Comparison of ENCODE assay signal across 8 mouse cellular contexts in the genomic region with DNA sequence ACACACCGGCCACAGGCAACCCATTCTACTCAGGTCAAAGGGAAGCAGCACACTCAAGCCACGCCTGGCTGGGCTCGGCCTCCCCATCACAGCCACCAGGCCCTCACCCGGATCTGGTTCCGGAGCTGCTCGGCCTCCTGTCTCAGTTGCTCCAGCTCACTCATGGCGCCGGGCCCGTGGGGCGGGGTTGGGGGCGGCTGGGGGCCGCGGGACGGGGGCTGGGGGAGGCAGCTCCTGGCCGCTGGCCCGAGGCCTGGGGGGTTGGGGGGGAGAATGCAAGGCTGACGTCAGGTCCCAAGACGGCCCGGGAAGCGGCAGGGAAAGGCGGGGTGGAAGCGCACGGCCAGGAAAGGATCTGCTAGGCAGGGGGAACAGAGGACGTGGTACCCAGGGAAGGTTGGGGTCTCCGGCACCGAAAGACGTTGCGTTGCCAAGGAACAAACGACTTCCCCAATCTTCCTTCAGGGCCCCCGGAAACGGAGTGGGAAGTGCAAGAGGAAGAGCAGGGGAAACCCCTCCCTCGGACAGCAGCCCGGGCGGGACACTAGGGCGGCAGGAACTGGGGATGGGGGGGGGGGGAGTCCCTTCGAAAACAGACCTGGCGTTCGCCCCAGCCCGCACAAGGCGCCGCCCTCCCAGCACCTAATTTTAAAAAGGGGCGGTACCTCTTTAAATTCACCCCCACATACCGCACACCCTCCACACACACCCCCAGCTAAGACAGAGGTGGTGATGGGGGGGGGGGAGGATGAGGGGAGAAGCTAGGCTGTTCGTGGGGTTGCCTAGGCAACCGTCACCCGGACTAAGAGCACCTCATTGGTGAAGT. TPM values are rescaled to one million over a fixed set of nuclear protein-coding genes. Genes with fewer than 3 reads are reported as not detected.
DNase-seq lines count a peak whose midpoint lies in the region; ATAC-seq and TF ChIP-seq lines count a peak whose summit lies in the region.

No protein-coding gene starts in this region.

- H3K27me3 ChIP-seq in embryonic facial prominence, embryonic 10.5 days (replicated peaks; ENCODE audit: low read depth, poor library complexity, severe bottlenecking) = no peaks in the 10 kb centered on the region
- H3K27me3 ChIP-seq in kidney, adult 2 months (replicated peaks; ENCODE audit: control insufficient read depth, insufficient read depth, low read length) = no peaks in the 10 kb centered on the region
- no peaks in the 10 kb centered on the region for H3K27me3 ChIP-seq in stomach, embryonic 16.5 days (ENCODE audit: control insufficient read depth, insufficient read depth, low read length)

- peaks cover 56% of the 10 kb centered on the region for H3K4me1 ChIP-seq in embryonic facial prominence, embryonic 10.5 days
- peaks cover 7% of the 10 kb centered on the region; the same call in 1 of the 2 replicates for H3K4me1 ChIP-seq in kidney, adult 2 months (ENCODE audit: control insufficient read depth, insufficient read depth, low read length)
- H3K4me1 ChIP-seq in stomach, embryonic 16.5 days (ENCODE audit: control insufficient read depth, insufficient read depth, low read length) = peaks cover 23% of the 10 kb centered on the region

- peak overlapping the region; percentile 98 for H3K27ac ChIP-seq in embryonic facial prominence, embryonic 10.5 days (replicated peaks)
- H3K27ac ChIP-seq in kidney, adult 2 months (ENCODE audit: insufficient read depth, low read depth, low read length) = peak overlapping the region; percentile 88
- peak overlapping the region; percentile 83 for H3K27ac ChIP-seq in stomach, embryonic 16.5 days (ENCODE audit: low read length)

- H3K4me2 ChIP-seq in stomach, embryonic 16.5 days (ENCODE audit: low read depth, low read length) = peak overlapping the region; percentile 93

- H3K9me3 ChIP-seq in embryonic facial prominence, embryonic 10.5 days = no peaks in the 10 kb centered on the region
- H3K9me3 ChIP-seq in stomach, embryonic 16.5 days (replicated peaks; ENCODE audit: control insufficient read depth, low read length) = no peaks in the 10 kb centered on the region

- TF ChIP-seq POLR2A in kidney, adult 2 months (IDR thresholded peaks at IDR 0.05; ENCODE audit: low read depth, low read length) = no peak

- WGBS in embryonic facial prominence, embryonic 10.5 days = 1% methylated on average over 46 of the region's 46 CpGs
- WGBS in kidney, adult 2 months = 1% methylated on average over 39 of the region's 46 CpGs
- 1% methylated on average over 45 of the region's 46 CpGs for WGBS in stomach, embryonic 16.5 days

- TF ChIP-seq CTCF in kidney, adult 2 months (conservative IDR thresholded peaks at IDR 0.05; ENCODE audit: insufficient read depth, insufficient read length, low read depth, low read length) = no peak

- peak overlapping the region; percentile 94 for H3K9ac ChIP-seq in stomach, embryonic 16.5 days (ENCODE audit: low read length)

- H3K4me3 ChIP-seq in embryonic facial prominence, embryonic 10.5 days = peak overlapping the region; percentile 89
- peak overlapping the region; percentile 100 for H3K4me3 ChIP-seq in kidney, adult 2 months (ENCODE audit: insufficient read depth, low read depth, low read length)
- peak overlapping the region; percentile 92 for H3K4me3 ChIP-seq in stomach, embryonic 16.5 days (replicated peaks; ENCODE audit: low read length)

- ATAC-seq in monocyte, adult 5-6 weeks (replicated peaks; ENCODE audit: insufficient number of reproducible peaks, low FRiP score, low TSS enrichment, poor library complexity, severe bottlenecking) = peak; percentile 33
- ATAC-seq in stomach, embryonic 16.5 days (ENCODE audit: insufficient read depth, low FRiP score) = peak; percentile 35

- peak; percentile 36 to 62 for DNase-seq in urinary bladder, postnatal 36 days (ENCODE audit: low spot score in 2 of 2)
- DNase-seq in urinary bladder, postnatal 10 days (ENCODE audit: low spot score) = no peak
- peak; percentile 72 for DNase-seq in embryonic facial prominence, embryonic 10.5 days (ENCODE audit: low spot score)
- DNase-seq in heart, adult 18-20 months = peak; percentile 79 to 88
- DNase-seq in kidney, adult 2 months = peak; percentile 81
- peak; percentile 72 for DNase-seq in liver

- peaks cover 48% of the 10 kb centered on the region for H3K36me3 ChIP-seq in embryonic facial prominence, embryonic 10.5 days (replicated peaks)
- H3K36me3 ChIP-seq in kidney, adult 2 months (ENCODE audit: control insufficient read depth, insufficient read depth, low read length) = peaks cover 3% of the 10 kb centered on the region; the same call in 1 of the 2 replicates
- H3K36me3 ChIP-seq in stomach, embryonic 16.5 days (ENCODE audit: control insufficient read depth, insufficient read depth, low read length) = peaks cover 8% of the 10 kb centered on the region; the same call in 1 of the 2 replicates

RNA-seq across cellular contexts. Expression of gene Epo, which starts 2.2 kb away (rescaled TPM):
- 2.1 and 2.3 TPM in 2 replicates for polyA plus RNA-seq in embryonic facial prominence, embryonic 10.5 days (2016; fragmentation: Nextera tagmentation; extraction: Ambion mirVana)
- total RNA-seq in heart, adult 18-20 months (2021) = not detected
- 0.38 TPM in 1 of 2 replicates, not detected in the other for polyA plus RNA-seq in kidney, adult 2 months (2012; rRNA removed)
- total RNA-seq in monocyte, adult 5-6 weeks (2017) = not detected in 3 replicates
- not detected in 2 replicates for polyA plus RNA-seq in stomach, embryonic 16.5 days (2015; fragmentation: Nextera tagmentation; extraction: Ambion mirVana)

RNA-seq across cellular contexts. Expression of gene Gnb2, which starts 2.5 kb away (rescaled TPM):
- polyA plus RNA-seq in embryonic facial prominence, embryonic 10.5 days (2016; fragmentation: Nextera tagmentation; extraction: Ambion mirVana) = 276 and 281 TPM in 2 replicates
- total RNA-seq in heart, adult 18-20 months (2021) = 100 to 1,000 TPM; 233 to 247 TPM
- polyA plus RNA-seq in kidney, adult 2 months (2012; rRNA removed) = 645 and 701 TPM in 2 replicates
- total RNA-seq in monocyte, adult 5-6 weeks (2017) = 361 to 408 TPM (median 386 TPM) in 3 replicates
- polyA plus RNA-seq in stomach, embryonic 16.5 days (2015; fragmentation: Nextera tagmentation; extraction: Ambion mirVana) = 257 and 284 TPM in 2 replicates

RNA-seq across cellular contexts. Expression of gene Gigyf1, which starts 12.5 kb away (rescaled TPM):
- 15.2 and 15.3 TPM in 2 replicates for polyA plus RNA-seq in embryonic facial prominence, embryonic 10.5 days (2016; fragmentation: Nextera tagmentation; extraction: Ambion mirVana)
- 10 to 100 TPM; 31.2 to 32.5 TPM for total RNA-seq in heart, adult 18-20 months (2021)
- polyA plus RNA-seq in kidney, adult 2 months (2012; rRNA removed) = 24.4 and 26.9 TPM in 2 replicates
- 11.9 to 24.2 TPM (median 12.0 TPM) in 3 replicates for total RNA-seq in monocyte, adult 5-6 weeks (2017)
- polyA plus RNA-seq in stomach, embryonic 16.5 days (2015; fragmentation: Nextera tagmentation; extraction: Ambion mirVana) = 7.7 and 9.0 TPM in 2 replicates

RNA-seq across cellular contexts. Expression of gene Actl6b, which starts 22.5 kb away (rescaled TPM):
- polyA plus RNA-seq in embryonic facial prominence, embryonic 10.5 days (2016; fragmentation: Nextera tagmentation; extraction: Ambion mirVana) = 4.5 and 5.4 TPM in 2 replicates
- not detected for total RNA-seq in heart, adult 18-20 months (2021)
- 0.12 and 0.16 TPM in 2 replicates for polyA plus RNA-seq in kidney, adult 2 months (2012; rRNA removed)
- total RNA-seq in monocyte, adult 5-6 weeks (2017) = not detected in 3 replicates
- 3.6 TPM in 2 replicates for polyA plus RNA-seq in stomach, embryonic 16.5 days (2015; fragmentation: Nextera tagmentation; extraction: Ambion mirVana)

RNA-seq across cellular contexts. Expression of gene Pop7, which starts 28.5 kb away (rescaled TPM):
- 55.3 and 59.9 TPM in 2 replicates for polyA plus RNA-seq in embryonic facial prominence, embryonic 10.5 days (2016; fragmentation: Nextera tagmentation; extraction: Ambion mirVana)
- 10 to 100 TPM; 13.9 to 15.0 TPM for total RNA-seq in heart, adult 18-20 months (2021)
- polyA plus RNA-seq in kidney, adult 2 months (2012; rRNA removed) = 38.9 and 39.1 TPM in 2 replicates
- total RNA-seq in monocyte, adult 5-6 weeks (2017) = 9.7 to 27.5 TPM (median 20.4 TPM) in 3 replicates
- 46.4 and 48.1 TPM in 2 replicates for polyA plus RNA-seq in stomach, embryonic 16.5 days (2015; fragmentation: Nextera tagmentation; extraction: Ambion mirVana)
